Mouse (Mus musculus) liver, postnatal 0 days (tissue): ENCODE results near the gene Glod5.

Source experiments
- CTCF ChIP-seq: sonication (generic); IDR thresholded peaks from 2 replicates; pipeline ENCODE4 v1.5.1; 2016; ENCODE audit warnings: antibody characterized with exemption, low read depth
- EP300 ChIP-seq: IDR thresholded peaks from 2 replicates; pipeline ENCODE4 v1.6.1; 2016; ENCODE audit warnings: antibody characterized with exemption, low read depth, mild to moderate bottlenecking

DNA sequence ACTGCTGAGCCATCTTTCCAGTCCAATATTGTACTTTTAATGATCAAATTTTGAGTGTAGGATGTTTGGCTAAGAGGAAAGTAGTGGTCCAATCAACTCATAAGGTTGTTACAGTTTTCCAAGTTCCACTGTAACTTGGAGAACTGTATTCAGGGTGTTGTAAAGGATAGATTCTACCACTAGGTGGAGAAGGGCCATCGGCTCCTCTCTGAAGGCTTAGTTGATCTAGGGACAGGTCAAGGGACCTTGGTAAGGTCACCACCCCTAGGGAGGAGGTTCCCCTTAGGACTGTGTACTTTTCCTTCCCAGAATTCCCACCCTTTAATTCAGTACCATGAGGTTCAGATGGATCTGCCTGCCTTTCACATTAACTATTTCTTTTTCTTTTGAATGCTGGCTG is 14.7 kb upstream of the Glod5 start:
- TF ChIP-seq EP300 (no peak), CTCF (peak; percentile 53)
